Mouse (Mus musculus): ENCODE data around the gene Rps15a. TPM values are rescaled to one million over a fixed set of nuclear protein-coding genes. Genes with fewer than 3 reads are reported as not detected.

Rps15a gene
- polyA plus RNA-seq, 1 experiment: 1,086 TPM

GRCm38 (mm10) chr7:118128925-118129429 is 13.0 kb upstream of the Rps15a start:
- Histone ChIP-seq H3K27ac (ENCODE audit: insufficient read depth, low read depth, low read length) (peak overlapping the region; percentile 86), H3K4me1 (ENCODE audit: control insufficient read depth, insufficient read depth, low read length) (peaks cover 19% of the 10 kb centered on the region), H3K4me3 (ENCODE audit: insufficient read depth, low read length) (peak overlapping the region; percentile 96)
- TF ChIP-seq POLR2A (IDR thresholded peaks at IDR 0.05; ENCODE audit: borderline replicate concordance, low read depth, low read length) (no peak), CTCF (IDR thresholded peaks at IDR 0.05; ENCODE audit: low read depth, low read length) (no peak)

GRCm38 (mm10) chr7:118126219-118126875 is 10.4 kb upstream of the Rps15a start:
- Histone ChIP-seq H3K4me1 (ENCODE audit: control insufficient read depth, insufficient read depth, low read length) (peaks cover 19% of the 10 kb centered on the region), H3K27ac (ENCODE audit: insufficient read depth, low read depth, low read length) (no peak overlapping the region), H3K4me3 (ENCODE audit: insufficient read depth, low read length) (no peak overlapping the region)
- TF ChIP-seq CTCF (IDR thresholded peaks at IDR 0.05; ENCODE audit: low read depth, low read length): no peak
- no peak for TF ChIP-seq POLR2A (IDR thresholded peaks at IDR 0.05; ENCODE audit: borderline replicate concordance, low read depth, low read length)

GRCm38 (mm10) chr7:118125736-118126135 is 9.7 kb upstream of the Rps15a start:
- H3K4me1 ChIP-seq (ENCODE audit: control insufficient read depth, insufficient read depth, low read length): peaks cover 19% of the 10 kb centered on the region
- no peak overlapping the region for H3K27ac ChIP-seq (ENCODE audit: insufficient read depth, low read depth, low read length)
- H3K4me3 ChIP-seq (ENCODE audit: insufficient read depth, low read length): no peak overlapping the region
- TF ChIP-seq CTCF (IDR thresholded peaks at IDR 0.05; ENCODE audit: low read depth, low read length) (no peak), POLR2A (IDR thresholded peaks at IDR 0.05; ENCODE audit: borderline replicate concordance, low read depth, low read length) (no peak)

- peaks cover 29% of the 10 kb centered on the region for H3K4me1 ChIP-seq (ENCODE audit: control insufficient read depth, insufficient read depth, low read length)
- TF ChIP-seq CTCF (IDR thresholded peaks at IDR 0.05; ENCODE audit: low read depth, low read length) (no peak), POLR2A (IDR thresholded peaks at IDR 0.05; ENCODE audit: borderline replicate concordance, low read depth, low read length) (no peak)
- H3K4me3 ChIP-seq (ENCODE audit: insufficient read depth, low read length): no peak overlapping the region
- H3K27ac ChIP-seq (ENCODE audit: insufficient read depth, low read depth, low read length): no peak overlapping the region
These were observed 7.8 kb upstream of the Rps15a start for GRCm38 (mm10) chr7:118123512-118124411.

- H3K27ac ChIP-seq (ENCODE audit: insufficient read depth, low read depth, low read length): no peak overlapping the region
- H3K4me3 ChIP-seq (ENCODE audit: insufficient read depth, low read length): no peak overlapping the region
- TF ChIP-seq CTCF (IDR thresholded peaks at IDR 0.05; ENCODE audit: low read depth, low read length): no peak
- no peak for TF ChIP-seq POLR2A (IDR thresholded peaks at IDR 0.05; ENCODE audit: borderline replicate concordance, low read depth, low read length)
- H3K4me1 ChIP-seq (ENCODE audit: control insufficient read depth, insufficient read depth, low read length): peaks cover 36% of the 10 kb centered on the region
These were observed 6.2 kb upstream of the Rps15a start for GRCm38 (mm10) chr7:118122235-118122634.

- Histone ChIP-seq H3K4me3 (ENCODE audit: insufficient read depth, low read length) (no peak overlapping the region), H3K4me1 (ENCODE audit: control insufficient read depth, insufficient read depth, low read length) (peaks cover 32% of the 10 kb centered on the region), H3K27ac (ENCODE audit: insufficient read depth, low read depth, low read length) (no peak overlapping the region)
- TF ChIP-seq POLR2A (IDR thresholded peaks at IDR 0.05; ENCODE audit: borderline replicate concordance, low read depth, low read length) (no peak), CTCF (IDR thresholded peaks at IDR 0.05; ENCODE audit: low read depth, low read length) (no peak)
These were observed 4.7 kb upstream of the Rps15a start for GRCm38 (mm10) chr7:118120654-118121053.

- no peak overlapping the region for H3K27ac ChIP-seq (ENCODE audit: insufficient read depth, low read depth, low read length)
- H3K4me1 ChIP-seq (ENCODE audit: control insufficient read depth, insufficient read depth, low read length): peaks cover 32% of the 10 kb centered on the region
- TF ChIP-seq POLR2A (IDR thresholded peaks at IDR 0.05; ENCODE audit: borderline replicate concordance, low read depth, low read length) (no peak), CTCF (IDR thresholded peaks at IDR 0.05; ENCODE audit: low read depth, low read length) (no peak)
These were observed 4.0 kb upstream of the Rps15a start for GRCm38 (mm10) chr7:118119946-118120345.

GRCm38 (mm10) chr7:118119142-118119541 is 3.2 kb upstream of the Rps15a start:
- no peak overlapping the region for H3K27ac ChIP-seq (ENCODE audit: insufficient read depth, low read depth, low read length)
- H3K4me1 ChIP-seq (ENCODE audit: control insufficient read depth, insufficient read depth, low read length): peaks cover 29% of the 10 kb centered on the region
- no peak overlapping the region for H3K4me3 ChIP-seq (ENCODE audit: insufficient read depth, low read length)
- TF ChIP-seq CTCF (IDR thresholded peaks at IDR 0.05; ENCODE audit: low read depth, low read length) (no peak), POLR2A (IDR thresholded peaks at IDR 0.05; ENCODE audit: borderline replicate concordance, low read depth, low read length) (no peak)

More at GRCm38 (mm10) chr7:118119946-118120345, 4.0 kb upstream of the Rps15a start:
- no peak overlapping the region for H3K4me3 ChIP-seq (ENCODE audit: insufficient read depth, low read length)

GRCm38 (mm10) chr7:118118426-118118825 is 2.4 kb upstream of the Rps15a start:
- Histone ChIP-seq H3K4me3 (ENCODE audit: insufficient read depth, low read length) (no peak overlapping the region), H3K4me1 (ENCODE audit: control insufficient read depth, insufficient read depth, low read length) (peaks cover 34% of the 10 kb centered on the region), H3K27ac (ENCODE audit: insufficient read depth, low read depth, low read length) (peak overlapping the region; percentile 50)
- TF ChIP-seq POLR2A (IDR thresholded peaks at IDR 0.05; ENCODE audit: borderline replicate concordance, low read depth, low read length): no peak
- no peak for TF ChIP-seq CTCF (IDR thresholded peaks at IDR 0.05; ENCODE audit: low read depth, low read length)

All from bone marrow macrophage, adult 2 months (primary cell).